Mouse (Mus musculus): ENCODE measurements at regions not wholly inside any gene's neighbourhood (a gene's known extent, or its start where the extent isn't known, plus 50 kb on each side); places are given as distances from the start of the nearest gene placed in this dataset.

- no peak for DNase-seq (ENCODE audit: low spot score)
These were observed 695.1 kb upstream of the Kirrel3 start for GRCm38 (mm10) chr9:33790617-33791016.

GRCm38 (mm10) chr9:33800250-33800649 is 685.4 kb upstream of the Kirrel3 start:
- DNase-seq (ENCODE audit: low spot score), result no peak

GRCm38 (mm10) chr9:33800763-33801162 is 684.9 kb upstream of the Kirrel3 start:
- DNase-seq (ENCODE audit: low spot score), result no peak

GRCm38 (mm10) chr9:33814739-33815368 is 670.8 kb upstream of the Kirrel3 start:
- DNase-seq (ENCODE audit: low spot score), result no peak

- DNase-seq (ENCODE audit: low spot score), result no peak
These were observed 662.9 kb upstream of the Kirrel3 start for GRCm38 (mm10) chr9:33822574-33823394.

- DNase-seq (ENCODE audit: low spot score), result no peak
These were observed 659.6 kb upstream of the Kirrel3 start for GRCm38 (mm10) chr9:33826116-33826515.

GRCm38 (mm10) chr9:33827409-33827808 is 658.3 kb upstream of the Kirrel3 start:
- no peak for DNase-seq (ENCODE audit: low spot score)

- DNase-seq (ENCODE audit: low spot score), result no peak
These were observed 647.9 kb upstream of the Kirrel3 start for GRCm38 (mm10) chr9:33837666-33838380.

GRCm38 (mm10) chr9:33849623-33850022 is 636.1 kb upstream of the Kirrel3 start:
- no peak for DNase-seq (ENCODE audit: low spot score)

GRCm38 (mm10) chr9:33850024-33850423 is 635.7 kb upstream of the Kirrel3 start:
- DNase-seq (ENCODE audit: low spot score), result no peak

- no peak for DNase-seq (ENCODE audit: low spot score)
These were observed 634.7 kb upstream of the Kirrel3 start for GRCm38 (mm10) chr9:33850993-33851392.

- DNase-seq (ENCODE audit: low spot score), result no peak
These were observed 629.5 kb upstream of the Kirrel3 start for GRCm38 (mm10) chr9:33856169-33856568.

GRCm38 (mm10) chr9:33858511-33858910 is 627.2 kb upstream of the Kirrel3 start:
- no peak for DNase-seq (ENCODE audit: low spot score)

GRCm38 (mm10) chr9:33868666-33869065 is 617.0 kb upstream of the Kirrel3 start:
- DNase-seq (ENCODE audit: low spot score), result no peak

GRCm38 (mm10) chr9:33887279-33887678 is 598.4 kb upstream of the Kirrel3 start:
- DNase-seq (ENCODE audit: low spot score), result no peak

GRCm38 (mm10) chr9:33892001-33892400 is 593.7 kb upstream of the Kirrel3 start:
- DNase-seq (ENCODE audit: low spot score), result no peak

GRCm38 (mm10) chr9:33901313-33902076 is 584.2 kb upstream of the Kirrel3 start:
- DNase-seq (ENCODE audit: low spot score), result no peak

- no peak for DNase-seq (ENCODE audit: low spot score)
These were observed 581.6 kb upstream of the Kirrel3 start for GRCm38 (mm10) chr9:33903991-33904570.

- DNase-seq (ENCODE audit: low spot score), result no peak
These were observed 570.8 kb upstream of the Kirrel3 start for GRCm38 (mm10) chr9:33914919-33915318.

- no peak for DNase-seq (ENCODE audit: low spot score)
These were observed 570.2 kb upstream of the Kirrel3 start for GRCm38 (mm10) chr9:33915349-33916056.

- DNase-seq (ENCODE audit: low spot score), result no peak
These were observed 555.4 kb upstream of the Kirrel3 start for GRCm38 (mm10) chr9:33930286-33930685.

All from spleen, adult 12 weeks (tissue).